Mouse (Mus musculus): ENCODE data around the gene Ang2.

DNA sequence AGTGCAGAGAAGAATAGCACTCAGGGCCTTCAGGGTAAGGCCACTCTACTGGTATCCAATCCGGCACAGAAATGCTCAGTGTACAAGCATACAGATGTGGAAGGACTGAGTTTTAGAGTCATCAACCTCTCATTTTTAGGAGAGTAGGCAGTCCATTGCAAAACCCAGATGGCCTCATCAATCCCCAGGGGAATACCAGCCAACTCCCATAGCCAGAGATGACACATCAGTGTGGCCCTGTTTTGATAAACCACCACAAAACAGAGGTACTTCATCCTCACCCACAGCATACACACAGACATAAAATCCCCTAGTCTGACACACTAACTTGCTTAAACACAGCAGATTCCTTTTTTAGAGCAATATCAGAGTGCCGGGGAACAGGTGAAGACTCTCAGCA lies 1.5 kb upstream of the Ang2 start:
- TF ChIP-seq CTCF (IDR thresholded peaks at IDR 0.05; ENCODE audit: borderline replicate concordance, insufficient read depth, low read depth, low read length) (no peak), POLR2A (IDR thresholded peaks at IDR 0.05; ENCODE audit: borderline replicate concordance, insufficient read depth, low read length) (no peak)

Measured in cerebellum, adult 2 months (tissue).